Mouse (Mus musculus): Measurements from ENCODE around the gene Zfp329. TPM values are rescaled to one million over a fixed set of nuclear protein-coding genes. Genes with fewer than 3 reads are reported as not detected.

Gene Zfp329
- polyA plus RNA-seq (2012): 0.15 and 0.24 TPM in 2 replicates

DNA sequence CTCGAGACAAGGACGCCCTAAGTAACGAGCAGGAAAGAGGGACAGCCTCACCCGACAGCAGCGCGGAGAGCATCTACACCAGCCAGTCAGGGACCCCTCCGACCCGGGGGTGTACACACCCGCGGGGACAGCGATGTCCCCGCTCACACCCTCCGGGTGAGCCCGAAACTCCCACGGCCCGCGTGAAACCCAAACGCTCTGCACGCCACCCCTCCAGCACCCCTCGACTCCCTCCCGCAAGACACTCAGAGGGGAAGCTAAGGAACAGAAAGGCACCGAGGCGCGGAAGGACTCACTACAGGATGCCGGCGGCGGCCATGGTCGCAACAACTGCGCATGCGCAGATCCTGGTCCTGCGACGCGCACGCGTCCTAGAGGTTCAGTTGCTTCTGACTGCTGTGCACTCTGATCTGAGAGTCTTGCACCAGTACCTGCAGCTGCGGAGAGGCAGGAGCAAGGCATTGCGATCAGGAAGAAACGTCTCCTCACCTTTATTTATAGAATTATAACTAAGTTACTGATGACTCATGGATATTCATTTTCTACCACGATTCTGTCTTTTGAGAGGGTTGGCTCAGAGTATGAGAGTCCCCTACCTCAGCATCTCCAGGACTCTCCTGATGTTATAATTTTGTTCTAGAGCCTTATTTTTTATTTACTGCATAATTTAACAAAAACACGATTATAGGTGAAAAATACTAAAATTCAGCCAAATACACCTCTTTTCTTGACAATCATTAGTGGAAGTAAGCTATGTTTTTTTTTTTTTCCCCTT, at the start of gene Zfp329:
Gene Zfp329, minus strand, starts transcription at position 338 of the 775 bp plus-strand sequence.

DNA sequence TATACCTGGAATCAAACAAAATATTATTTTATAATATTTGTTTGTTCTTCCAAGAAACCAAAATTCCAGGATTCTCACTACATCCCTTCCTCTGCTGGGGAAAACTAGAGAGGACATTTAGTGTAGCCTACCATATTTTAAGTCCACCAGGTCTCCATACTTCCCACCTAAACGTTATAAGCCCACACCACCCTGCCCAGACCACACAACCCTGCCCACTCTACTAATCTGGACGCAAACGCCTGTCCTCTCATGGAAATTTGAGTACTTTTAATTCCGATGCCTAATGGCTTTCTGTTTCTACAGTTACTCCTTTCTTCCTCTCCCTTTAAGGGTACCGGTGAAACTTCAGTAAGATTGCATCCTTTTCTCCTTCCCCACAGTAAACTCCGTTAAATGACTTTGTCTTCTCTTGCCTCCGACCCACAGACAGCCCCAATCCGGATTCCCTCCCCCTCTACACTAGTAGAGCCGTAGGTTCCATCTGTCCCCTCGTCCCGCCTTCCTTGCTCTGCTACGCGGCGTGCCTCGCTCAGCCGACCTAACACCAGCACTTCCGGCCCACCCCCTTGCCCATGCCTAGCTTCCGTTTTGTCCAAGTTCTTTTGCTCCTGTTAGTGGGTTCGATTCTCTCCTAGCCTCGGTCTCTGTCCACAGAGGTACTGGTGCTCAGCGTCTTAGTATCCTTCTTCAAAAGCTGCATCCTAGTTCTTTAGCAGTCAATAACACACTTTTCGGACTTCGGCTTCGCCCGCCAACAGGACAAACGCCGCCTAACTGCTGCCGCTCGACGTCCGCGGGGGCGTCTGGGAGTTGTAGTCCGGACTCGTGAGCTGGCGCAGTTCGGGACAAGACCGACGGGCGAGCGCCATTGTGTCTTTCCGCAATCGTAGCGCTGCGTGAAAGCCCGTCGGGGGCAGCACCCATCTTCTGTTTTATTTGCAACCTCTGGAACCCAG, 15.8 kb upstream of the Zfp329 start, which contains the start of gene Zfp110:
Gene Zfp110, plus strand, starts transcription at position 600 of the 959 bp plus-strand sequence.

DNA sequence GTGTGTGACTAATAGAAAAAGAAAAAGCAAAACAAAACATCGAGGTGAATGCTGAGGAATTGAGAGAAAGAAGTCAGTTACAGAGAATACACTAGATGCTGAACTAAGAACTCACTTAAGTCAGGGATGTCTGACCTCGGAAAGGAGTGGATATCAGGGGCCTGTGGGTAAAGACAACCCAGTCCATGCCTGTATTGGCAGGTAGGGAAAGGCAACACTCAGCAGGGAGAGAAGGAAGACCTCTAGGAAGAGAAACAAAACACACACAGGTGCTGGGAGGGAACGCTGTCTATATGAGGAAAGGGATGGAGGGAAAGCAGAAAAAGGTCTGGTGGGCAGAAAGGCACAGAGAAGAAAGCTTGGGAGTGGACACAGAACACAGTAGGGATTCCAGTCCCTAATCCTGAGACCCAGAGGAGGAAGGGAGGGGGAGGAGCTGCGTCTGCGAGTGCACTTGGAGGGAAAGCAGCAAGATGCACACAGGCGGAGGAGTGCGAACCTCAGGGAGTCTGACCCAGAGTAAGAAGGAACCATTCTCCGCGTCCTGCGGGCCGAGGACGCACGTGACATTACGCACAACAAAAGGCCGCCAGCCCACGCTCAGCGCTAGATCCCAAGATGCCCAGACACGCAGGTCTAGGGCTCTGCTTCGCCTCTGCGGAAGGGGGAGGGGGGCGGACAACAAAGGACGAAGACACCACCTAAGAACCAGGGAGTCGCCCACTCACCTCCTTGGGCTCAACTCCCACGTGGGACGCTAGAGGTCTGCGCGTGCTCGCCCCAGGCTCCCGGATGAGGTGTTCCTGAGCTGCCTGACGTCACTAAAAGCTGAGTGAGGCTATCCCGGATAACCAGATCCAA, 15.6 kb downstream of the Zfp329 start, which contains the start of gene Zscan18:
Gene Zscan18, minus strand, starts transcription at position 770 of the 861 bp plus-strand sequence.

Other genes starting within 250 kb of the Zfp329 start
- gene Vmn2r53, start 210.1 kb downstream of the Zfp329 start, polyA plus RNA-seq (2012): under 0.01 and 0.01 TPM in 2 replicates
- gene Vmn2r54, start 178.5 kb downstream of the Zfp329 start, polyA plus RNA-seq (2012): not detected in 2 replicates
- gene Vmn2r55, start 133.9 kb downstream of the Zfp329 start, polyA plus RNA-seq (2012): 0.03 TPM in 1 of 2 replicates, not detected in the other
- 0.01 TPM in 1 of 2 replicates, not detected in the other for gene Vmn2r56, start 83.9 kb downstream of the Zfp329 start, polyA plus RNA-seq (2012)
- gene Zscan18, start 15.2 kb downstream of the Zfp329 start, polyA plus RNA-seq (2012): 2.8 and 5.4 TPM in 2 replicates
- 1.4 and 2.0 TPM in 2 replicates for gene Zfp110, start 15.9 kb upstream of the Zfp329 start, polyA plus RNA-seq (2012)
- 0.24 and 0.38 TPM in 2 replicates for gene Zfp128, start 62.3 kb upstream of the Zfp329 start, polyA plus RNA-seq (2012)
- 2.4 and 3.0 TPM in 2 replicates for gene Zscan22, start 79.0 kb upstream of the Zfp329 start, polyA plus RNA-seq (2012)
- 3,057 and 3,219 TPM in 2 replicates for gene Rps5, start 103.4 kb upstream of the Zfp329 start, polyA plus RNA-seq (2012)
- gene Rnf225, start 108.6 kb upstream of the Zfp329 start, polyA plus RNA-seq (2012): 2.0 and 2.5 TPM in 2 replicates
- 3.0 and 3.8 TPM in 2 replicates for gene Zfp324, start 147.0 kb upstream of the Zfp329 start, polyA plus RNA-seq (2012)
- 4.6 and 4.9 TPM in 2 replicates for gene Zfp446, start 159.0 kb upstream of the Zfp329 start, polyA plus RNA-seq (2012)
- not detected in 2 replicates for gene Slc27a5, start 179.3 kb upstream of the Zfp329 start, polyA plus RNA-seq (2012)
- gene Trim28, start 180.3 kb upstream of the Zfp329 start, polyA plus RNA-seq (2012): 371 and 417 TPM in 2 replicates
- gene Zbtb45, start 191.2 kb upstream of the Zfp329 start, polyA plus RNA-seq (2012): 75.2 and 96.9 TPM in 2 replicates
- gene Chmp2a, start 215.9 kb upstream of the Zfp329 start, polyA plus RNA-seq (2012): 222 and 231 TPM in 2 replicates
- gene Ube2m, start 219.4 kb upstream of the Zfp329 start, polyA plus RNA-seq (2012): 259 and 281 TPM in 2 replicates
- gene Mzf1, start 235.9 kb upstream of the Zfp329 start, polyA plus RNA-seq (2012): 1.3 and 1.6 TPM in 2 replicates

Data from megakaryocyte-erythroid progenitor cell, adult 5 weeks (primary cell).